Mouse (Mus musculus): ENCODE data around the gene Ucp2.

DNA sequence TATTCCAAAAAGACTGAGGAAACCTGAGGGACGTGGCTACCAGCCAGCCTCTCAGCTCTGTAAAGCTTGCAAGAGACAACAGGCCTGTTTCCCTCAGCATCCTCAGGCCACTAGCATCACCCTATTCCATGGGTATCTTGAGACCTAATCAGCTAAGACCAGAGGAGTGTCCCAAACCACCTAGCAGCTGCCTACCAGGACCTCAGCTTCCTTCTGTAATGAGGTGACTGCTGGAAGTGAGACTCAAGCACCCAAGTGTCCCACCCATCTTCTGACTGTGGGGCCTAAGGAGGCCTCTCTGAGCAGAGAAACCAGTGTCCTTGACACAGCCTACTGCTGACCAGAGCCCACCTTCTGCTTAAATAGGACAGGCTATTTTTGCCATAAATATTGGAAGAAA, 23.6 kb upstream of the Ucp2 start:
- no peak for TF ChIP-seq CTCF (IDR thresholded peaks at IDR 0.05; ENCODE audit: low read depth, low read length)
- TF ChIP-seq GATA1 (IDR thresholded peaks at IDR 0.05; ENCODE audit: borderline replicate concordance, low read length): no peak
- no peak for TF ChIP-seq TAL1 (conservative IDR thresholded peaks at IDR 0.05; ENCODE audit: low read depth, low read length)
